Mouse (Mus musculus) mature B cell (primary cell): Measurements from ENCODE around the gene Fn1.

Experiments used
- in situ Hi-C: fragments of 300-500 bp; cut with MboI; formaldehyde crosslinking; loops from 2 replicates; pipeline ENCODE4 v1.14.3; 2019

The Fn1 gene

DNA sequence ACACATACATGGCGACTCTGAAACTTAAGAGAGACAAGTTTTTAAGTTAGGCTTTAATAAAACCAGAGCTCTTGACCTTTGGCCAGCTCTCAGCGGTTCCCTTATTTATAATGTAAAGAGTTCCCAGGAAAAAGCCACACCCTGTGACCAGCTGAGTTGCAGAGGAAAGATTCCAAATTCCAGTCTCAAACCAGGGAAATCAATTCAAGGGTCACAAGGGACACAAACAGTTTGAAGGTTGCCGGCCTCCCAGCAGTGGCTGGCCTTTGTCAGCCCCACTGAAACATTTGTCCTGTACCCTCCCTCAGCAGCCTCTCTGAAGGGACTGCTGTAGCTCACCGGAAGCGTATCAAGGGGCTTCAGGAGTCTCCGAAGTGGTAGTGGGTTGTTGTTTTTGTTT, 2.3 kb downstream of the Fn1 start:
- in situ Hi-C loops, result no loop called here

DNA sequence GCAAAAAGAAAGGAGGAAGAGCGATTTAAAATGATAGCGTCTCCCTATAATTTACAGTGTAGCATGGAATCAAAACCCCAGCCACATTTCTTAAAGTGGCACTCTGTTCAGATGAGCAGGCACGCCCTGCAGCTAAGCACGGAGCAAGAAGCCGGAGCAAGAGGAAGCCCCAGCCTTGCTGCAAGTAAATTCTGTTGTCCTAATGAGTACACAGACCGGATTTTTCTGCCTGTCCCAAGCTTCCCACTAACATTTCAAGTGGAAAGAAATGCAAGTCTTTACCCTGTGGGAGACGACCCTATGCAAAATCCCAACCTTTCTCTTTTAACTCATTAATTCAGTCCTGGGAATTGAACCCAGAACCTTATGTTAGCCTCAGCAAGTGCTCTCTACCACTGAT, 4.8 kb downstream of the Fn1 start:
- in situ Hi-C loops, result no loop called here

DNA sequence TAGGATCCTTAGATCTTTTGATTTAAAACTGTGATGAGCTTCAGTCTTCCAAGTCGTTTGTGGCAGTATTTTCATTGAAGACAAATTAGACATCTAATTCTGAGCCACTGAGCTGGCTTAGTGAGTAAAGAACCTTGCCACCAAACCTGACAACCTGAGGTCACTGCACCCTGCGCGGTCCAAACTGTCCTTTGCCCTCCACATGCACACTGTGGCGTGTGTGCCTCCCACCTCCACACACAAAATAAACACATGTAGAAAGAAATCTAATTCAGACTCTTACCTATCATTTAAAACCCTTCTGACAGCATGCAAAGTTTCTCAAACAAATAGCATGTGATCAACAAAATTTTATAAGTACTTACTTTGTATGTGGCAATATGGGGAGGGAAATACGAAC, 6.2 kb downstream of the Fn1 start:
- in situ Hi-C loops, result no loop called here

DNA sequence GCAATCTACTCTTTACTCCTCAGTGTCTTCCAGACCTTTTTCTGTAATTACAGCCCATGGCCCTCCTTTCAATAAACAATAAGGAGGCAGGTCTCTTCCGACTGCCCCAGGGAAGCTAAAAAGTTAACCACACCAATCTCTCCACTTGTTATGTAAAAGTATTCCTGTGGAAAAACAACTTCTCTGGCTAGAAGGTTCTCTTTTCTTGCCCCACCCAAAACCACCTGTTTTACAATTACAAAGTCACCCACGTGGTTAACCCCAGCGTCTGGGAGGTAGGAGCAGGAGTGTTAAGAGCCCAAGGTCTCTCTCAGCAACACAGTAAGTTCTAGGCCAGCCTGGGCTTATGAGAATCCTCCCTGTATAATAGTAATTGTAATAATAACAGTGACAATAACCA, 7.0 kb downstream of the Fn1 start:
- in situ Hi-C loops, result no loop called here

DNA sequence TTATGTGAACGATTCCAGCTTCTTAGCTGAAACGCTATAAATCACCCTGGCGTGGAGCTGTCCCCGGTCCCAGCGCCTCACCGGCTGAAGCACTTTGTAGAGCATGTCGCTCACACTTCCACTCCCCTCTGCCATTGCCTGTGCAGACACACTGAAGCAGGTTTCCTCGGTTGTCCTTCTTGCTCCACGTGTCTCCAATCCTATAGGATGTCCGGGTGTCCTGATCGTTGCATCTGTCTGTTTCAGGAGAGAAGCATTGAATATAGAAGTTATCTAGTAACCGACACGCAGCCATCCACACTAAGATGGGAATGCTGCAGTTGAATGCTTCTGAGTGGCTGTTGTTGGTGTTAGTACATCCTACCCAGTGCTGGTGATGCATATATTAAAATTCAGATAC, 7.5 kb downstream of the Fn1 start:
- in situ Hi-C loops, result no loop called here

DNA sequence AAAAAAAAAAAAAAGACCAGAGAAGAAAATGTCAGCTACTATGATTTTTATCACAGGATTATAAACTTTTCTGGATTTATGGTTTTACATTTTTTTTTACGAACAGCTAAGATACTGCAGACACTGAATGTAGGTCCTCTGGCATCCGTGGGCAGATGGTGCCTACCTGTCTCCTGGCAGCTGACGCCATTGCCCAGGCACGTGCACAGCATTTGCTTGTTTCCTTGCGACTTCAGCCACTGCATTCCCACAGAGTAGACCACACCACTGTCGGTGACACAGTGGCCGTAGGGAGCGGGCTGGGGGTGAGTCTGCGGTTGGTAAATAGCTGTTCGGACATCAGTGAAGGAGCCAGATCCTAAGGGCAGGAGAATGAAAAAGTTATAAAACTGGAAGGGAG, 10.2 kb downstream of the Fn1 start:
- in situ Hi-C loops, result no loop called here

DNA sequence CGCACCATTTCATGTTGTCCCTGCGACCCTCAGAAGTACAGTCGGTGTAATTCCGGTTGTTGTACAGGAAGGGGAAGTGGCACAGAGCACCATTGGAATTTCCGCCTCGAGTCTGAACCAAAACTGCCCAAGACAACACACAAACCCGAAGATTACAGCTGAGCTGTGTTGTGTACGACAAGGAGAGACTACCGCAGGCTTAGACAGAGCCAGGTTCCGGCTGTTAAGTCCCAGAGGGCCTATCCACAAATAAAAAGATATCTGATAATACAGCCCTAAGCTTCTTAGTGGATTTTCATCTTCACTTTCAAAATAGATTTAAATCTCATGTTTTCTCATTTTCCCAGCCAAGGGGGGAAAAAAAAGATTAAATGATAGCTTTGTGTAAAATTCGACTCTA, 11.8 kb downstream of the Fn1 start:
- in situ Hi-C loops, result no loop called here

DNA sequence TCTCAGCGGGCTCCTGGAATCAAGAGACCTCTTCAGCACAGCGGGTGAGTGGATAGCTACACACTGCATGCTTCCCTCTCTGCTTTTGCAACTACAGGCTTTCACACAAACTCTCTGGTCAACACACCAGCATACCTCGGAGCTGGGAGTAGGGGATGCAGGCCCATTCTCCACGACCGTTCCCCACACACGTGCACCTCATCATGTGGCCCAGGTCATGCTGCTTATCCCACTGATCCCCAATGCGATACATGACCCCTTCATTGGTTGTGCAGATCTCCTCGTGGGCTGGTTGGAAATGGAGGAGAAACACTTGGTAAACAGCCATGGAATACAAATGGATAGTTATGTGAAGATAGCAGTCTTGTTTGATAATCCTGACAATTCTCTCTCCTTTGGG, 12.8 kb downstream of the Fn1 start:
- in situ Hi-C loops, result no loop called here

DNA sequence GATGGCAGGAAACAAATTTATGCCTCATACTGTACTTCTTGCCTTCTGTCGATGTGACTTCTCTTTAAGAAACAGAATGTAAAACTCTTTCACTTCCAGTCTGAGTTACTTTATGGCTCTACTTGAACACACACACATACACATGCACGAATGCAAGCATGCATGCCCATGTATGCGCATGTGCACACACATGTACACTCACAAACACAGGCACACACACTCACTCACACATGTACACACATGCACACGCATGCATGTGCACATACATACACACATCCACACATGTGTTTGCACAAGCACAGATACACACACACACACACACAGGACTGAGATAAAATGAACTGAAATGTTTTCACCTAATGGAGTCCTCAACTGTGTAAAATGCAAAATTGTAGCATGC, 16.3 kb downstream of the Fn1 start:
- in situ Hi-C loops, result no loop called here

DNA sequence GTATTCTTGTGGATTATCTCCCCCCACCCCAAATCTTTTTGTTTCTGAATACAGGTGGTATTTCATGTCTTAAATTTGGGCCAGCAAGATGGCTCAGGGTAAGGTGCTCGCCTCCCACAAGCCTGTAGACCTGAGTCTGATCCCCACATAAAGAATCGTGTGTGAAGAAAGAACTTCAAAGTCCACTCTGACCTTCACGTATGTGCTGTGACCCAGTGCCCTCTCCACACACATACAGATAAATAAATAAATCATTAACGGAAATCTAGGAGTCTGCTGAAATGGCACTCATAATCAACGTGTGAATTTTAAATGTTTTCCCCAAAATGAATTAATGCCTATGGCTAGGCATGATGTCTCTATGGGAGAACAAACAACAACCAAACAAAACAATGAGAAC, 16.9 kb downstream of the Fn1 start:
- in situ Hi-C loops, result no loop called here

DNA sequence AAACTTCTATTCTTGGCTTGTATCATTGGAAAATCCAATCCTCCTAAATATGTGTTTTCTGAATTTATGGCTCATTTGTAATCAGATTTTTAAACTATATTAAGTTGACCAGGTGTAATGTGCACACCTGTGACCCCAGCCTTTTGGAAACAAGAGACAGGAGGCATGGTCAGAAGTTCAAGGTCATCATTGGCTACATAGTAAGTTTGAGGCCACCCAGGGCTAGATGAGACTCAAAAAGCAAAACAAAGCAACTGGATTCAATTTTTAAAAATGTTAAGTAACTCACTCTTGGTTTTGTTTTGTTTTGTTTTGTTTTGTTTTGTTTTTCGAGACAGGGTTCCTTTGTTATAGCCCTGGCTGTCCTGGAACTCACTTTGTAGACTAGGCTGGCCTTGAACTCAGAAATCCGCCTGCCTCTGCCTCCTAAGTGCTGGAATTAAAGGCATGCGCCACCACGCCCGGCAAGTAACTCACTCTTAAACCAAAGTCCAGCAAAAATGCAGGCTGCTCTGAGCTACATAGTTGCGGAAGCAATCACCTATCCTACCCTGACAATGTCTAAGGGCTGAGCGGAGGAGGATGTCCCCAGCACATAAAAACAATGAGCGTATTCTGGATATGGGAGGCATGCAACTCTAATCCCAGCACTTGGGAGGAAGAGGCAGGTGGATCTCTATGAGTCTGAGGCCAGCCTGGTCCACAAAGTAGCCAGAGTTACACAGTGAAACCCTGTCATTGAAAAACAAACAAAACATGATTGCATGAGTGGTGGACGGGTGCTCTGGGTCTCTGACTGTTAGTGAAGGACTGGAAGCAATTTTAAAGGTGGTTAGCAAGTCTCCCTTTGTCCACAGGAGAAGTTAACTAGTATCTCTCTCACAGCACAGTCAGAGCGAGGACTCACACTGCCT, 17.6 kb downstream of the Fn1 start:
- in situ Hi-C loops, result no loop called here

DNA sequence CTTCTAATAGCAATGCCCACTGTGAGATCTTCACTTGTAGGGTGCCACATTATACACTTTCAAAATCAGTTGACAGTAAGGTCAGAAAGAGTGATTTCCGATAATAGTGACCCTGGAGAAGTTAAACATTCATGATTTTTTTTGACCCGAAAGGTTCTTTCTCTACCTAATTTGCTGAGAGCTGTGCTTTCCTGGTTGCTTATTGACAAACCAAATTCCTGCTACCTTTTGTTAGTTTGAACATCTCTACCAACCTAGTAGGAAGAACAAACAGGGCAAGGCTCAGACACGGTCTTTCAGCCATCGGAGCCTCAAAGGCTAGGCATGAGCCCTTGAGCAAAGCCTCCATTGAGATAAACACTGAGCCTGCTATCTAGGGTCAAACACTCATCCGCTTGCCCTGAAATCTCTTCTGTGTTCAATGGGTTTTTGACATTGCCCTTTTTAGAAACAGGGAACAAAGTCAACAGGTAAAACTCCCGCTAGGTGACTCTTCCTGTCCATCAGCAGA, 18.5 kb downstream of the Fn1 start:
- in situ Hi-C loops, result no loop called here

DNA sequence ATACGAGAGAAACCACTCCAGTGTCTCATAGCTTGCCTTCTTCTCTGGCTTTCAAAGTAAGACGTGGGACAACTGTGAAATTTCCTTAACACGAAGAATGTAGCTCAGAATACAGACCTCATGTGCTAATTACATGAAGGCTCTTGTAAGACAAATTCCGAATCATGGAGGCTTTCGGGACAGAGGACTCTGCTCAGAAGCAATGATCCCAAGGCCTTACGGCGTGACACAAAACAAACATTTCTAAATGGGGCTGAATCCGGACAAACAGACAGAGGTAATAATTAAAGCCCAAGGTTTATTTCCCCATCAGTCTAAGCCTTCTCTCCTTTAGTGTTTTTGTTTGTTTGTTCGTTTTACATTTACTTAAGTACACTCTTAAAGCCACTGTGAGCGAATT, 20.6 kb downstream of the Fn1 start:
- in situ Hi-C loops, result no loop called here

DNA sequence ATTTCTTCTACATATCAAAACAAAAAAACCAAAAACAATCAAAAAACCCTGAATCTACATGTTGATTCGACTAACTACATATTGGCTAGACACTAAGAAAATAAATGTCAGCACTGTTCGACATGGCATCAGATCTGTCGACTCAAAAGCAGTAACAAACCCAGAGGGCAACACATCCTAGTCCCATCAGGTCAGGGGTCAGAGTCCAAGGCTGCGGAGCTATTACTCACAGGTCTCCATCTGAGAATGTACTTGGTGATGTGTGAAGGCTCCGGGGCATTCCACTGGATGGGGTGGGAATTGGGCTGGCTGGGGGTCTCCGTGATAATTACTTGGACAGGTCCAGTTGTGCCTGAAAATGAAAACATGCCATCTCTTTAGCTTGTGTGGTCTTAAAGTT, 21.2 kb downstream of the Fn1 start:
- in situ Hi-C loops, result no loop called here

DNA sequence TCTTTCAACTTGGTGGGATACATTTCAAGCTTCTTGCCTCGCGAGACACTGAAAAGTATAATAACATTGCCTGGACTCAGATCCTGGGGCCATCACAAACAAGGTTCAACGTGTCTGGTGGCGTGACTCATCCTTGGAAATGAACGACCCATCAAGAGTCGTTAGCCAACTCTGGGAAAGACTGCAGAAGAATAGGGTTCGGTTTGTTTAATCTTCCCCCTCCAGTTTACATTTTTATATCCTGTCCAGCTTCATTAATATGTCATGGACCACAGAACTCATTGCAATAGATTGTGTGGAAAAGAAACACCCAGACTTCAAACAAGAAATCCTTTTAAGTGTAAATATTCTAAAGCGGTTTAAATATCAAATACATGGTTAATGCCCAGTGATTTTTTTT, 22.8 kb downstream of the Fn1 start:
- in situ Hi-C loops, result no loop called here

DNA sequence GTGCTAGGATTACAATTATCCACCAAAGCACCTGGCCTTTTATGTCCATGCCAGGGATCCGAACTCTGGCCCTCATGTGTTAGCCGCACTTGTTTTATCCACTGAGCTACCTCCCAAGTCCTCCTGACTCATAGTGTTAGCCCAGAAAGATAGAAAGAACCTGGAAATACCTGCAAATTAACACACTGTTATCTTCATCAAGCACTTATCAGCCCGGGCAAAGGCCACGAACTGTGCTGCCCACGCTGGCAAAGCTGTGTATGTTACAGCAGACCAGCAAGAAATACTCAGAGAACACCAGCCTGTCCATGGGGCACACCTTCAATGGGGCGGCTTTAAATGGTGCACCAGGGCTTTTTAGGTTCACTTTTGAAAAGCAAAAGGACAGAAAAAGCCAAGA, 29.4 kb downstream of the Fn1 start:
- in situ Hi-C loops, result no loop called here

DNA sequence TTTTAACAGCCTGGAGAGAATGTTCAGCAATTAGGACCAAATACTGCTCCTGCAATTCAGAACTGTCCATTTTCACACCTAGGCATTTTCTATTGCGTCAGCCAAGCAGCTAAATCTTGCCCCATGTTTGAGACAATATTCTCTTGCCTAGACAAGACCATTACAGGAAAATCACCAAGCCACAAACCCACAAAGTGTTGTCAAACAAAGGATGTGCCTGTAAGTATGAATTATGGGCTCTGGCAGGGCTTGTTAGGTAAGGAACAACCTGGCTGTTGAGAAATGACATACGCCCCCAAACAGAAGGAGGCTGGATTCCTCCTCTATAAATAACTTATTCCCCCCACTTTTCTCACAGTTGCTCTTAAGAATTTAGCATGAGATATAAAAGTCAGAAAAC, 31.5 kb downstream of the Fn1 start:
- in situ Hi-C loops, result no loop called here

DNA sequence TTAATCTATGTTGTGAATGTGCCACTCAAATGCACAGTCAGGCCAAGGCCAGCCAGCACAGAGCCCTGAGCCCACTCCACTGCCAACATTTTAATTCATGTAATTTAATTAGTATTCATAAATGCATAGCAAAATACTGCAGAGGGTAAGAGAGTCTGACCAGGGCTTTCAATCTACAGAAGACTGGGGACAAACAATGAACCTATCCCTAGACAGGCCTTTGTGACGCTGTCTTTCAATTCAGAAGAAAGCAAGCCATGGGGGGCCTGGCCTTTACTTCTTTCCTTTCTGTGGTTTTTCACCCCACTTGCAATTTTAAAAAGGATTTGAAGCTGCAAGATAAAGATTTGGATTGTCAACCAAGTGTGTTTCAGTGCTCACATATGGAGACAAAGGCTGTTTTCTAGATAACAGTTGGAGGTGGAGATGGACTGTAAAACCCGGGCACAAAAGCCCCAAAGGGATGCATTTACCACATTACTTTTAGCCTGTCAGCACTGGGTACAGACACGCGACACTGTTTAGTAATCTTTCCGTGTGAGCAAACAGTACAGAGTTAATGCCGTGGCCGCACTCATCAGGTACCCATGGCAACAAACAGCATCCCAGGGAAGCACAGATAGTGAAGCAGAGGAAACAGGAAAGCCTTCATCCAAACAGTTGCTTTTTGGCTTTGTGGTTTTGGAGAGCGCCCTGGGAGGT, 38.3 kb downstream of the Fn1 start:
- in situ Hi-C loops, result no loop called here

DNA sequence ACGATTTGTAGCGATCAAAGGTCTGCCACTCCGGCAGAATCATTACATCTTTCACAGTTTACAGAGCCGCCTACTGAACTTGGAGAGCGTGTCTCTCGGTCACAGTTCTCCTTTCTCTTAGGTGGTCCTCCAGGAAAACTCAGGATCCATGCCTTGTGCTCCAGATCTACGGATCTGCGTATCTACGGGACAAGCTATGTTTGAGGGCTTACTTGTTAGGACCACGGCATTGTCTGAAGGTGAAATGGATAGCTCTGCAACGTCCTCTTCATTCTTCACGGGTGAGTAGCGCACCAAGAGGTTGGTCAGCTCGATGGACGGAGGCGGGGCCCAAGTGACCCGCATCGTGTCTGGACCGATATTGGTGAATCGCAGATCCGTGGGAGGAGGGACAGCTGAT, 40.7 kb downstream of the Fn1 start:
- in situ Hi-C loops, result no loop called here

DNA sequence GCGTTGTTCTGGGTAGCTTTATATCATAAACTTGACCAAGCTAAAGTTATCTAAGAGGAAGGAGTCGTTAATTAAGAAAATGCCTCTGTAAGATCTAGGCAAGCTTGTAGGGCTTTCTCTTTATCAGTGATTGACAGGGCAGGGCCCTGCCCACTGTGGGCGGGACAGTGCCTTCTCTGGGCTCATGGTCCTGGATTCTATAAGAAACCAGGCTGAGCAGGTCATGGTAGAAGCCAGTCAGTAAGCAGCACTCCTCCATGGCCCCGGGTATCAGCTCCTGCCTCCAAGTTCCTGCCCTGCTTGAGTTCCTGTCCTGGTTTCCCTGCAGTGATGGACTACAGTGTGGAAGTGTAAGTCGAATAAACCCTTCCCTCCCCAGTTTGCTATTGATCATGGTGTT, 43.1 kb downstream of the Fn1 start:
- in situ Hi-C loops, result no loop called here

DNA sequence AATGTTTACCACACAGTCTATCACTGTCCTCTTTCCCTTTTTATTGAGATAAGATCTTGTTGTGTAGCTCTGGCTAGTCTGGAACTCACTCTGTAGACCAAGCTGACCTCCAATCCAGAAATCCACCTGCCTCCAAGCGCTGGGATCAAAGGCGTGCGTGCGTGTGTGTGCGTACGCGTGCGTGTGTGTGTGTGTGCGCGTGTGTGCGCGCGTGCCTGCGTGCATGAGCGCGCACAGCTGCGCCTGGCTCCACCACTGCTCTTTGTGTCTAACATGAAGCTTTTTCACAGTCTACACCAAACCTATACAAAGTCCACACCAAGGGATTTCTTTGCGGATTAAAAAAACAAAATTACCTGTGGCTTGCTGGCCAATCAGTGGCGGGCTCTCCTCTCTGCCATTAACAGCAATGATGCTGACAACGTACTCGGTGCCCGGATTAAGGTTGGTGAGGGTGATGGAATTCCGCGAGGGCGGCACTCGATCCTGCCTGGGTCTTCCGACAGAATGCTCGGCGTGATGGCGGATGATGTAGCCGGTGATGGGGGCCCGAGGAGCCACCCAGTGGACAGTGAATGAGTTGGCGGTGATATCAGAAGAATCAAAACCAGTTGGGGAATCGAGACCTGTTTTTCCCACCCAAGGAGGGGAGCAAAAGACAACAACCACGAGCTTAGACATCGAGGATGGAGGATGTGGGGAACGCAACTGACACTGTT, 43.8 kb downstream of the Fn1 start:
- in situ Hi-C loops, result no loop called here

DNA sequence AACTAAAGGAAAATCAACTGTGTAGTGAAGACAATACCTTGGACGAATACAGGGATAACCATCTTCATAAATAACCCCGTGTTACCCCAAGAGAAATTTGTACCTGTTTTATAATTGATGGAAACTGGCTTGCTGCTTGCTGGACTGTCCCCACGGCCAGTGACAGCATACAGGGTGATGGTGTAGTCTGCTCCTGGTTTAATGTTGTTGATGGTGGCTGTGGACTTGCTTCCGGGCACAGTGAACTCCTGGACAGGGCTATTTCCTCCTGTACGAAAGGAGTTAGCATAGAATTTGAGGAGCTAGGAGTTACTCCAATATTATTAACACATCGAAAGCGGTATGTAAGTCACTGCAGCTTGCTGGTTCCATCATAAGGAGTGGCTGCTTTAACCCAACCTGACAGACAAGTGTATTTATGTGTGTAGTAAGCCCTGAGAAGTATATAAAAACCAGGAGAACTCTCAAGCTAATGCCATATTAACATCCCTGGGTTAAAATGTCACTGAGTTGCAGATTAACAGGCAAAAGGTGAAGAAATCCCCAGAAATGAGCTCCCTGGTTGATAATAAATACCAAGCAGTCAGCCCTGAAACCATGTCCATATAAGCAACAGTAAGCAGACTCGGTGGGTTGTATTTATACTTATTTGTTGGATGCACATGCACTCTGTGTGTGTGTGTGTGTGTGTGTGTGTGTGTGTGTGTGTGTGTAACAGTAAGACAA, 46.2 kb downstream of the Fn1 start:
- in situ Hi-C loops, result no loop called here
